Mouse (Mus musculus) hindbrain, embryonic 10.5 days (tissue): Measurements from ENCODE around the gene BC004004. TPM values are rescaled to one million over a fixed set of nuclear protein-coding genes. Genes with fewer than 3 reads are reported as not detected.

ENCODE experiments used
- DNase-seq: peaks from one replicate; pipeline ENCODE4 v3.0.0-alpha.2; 2017; ENCODE audit warnings: low spot score
- H3K27ac ChIP-seq: fragments of 300-500 bp; sonication (generic); 2 replicates; pipeline ENCODE4 v1.5.1; 2016; ENCODE audit warnings: mild to moderate bottlenecking, moderate library complexity
- H3K27me3 ChIP-seq: fragments of 300-500 bp; sonication (generic); 2 replicates; pipeline ENCODE4 v1.6.1; 2016; ENCODE audit warnings: mild to moderate bottlenecking; ENCODE audit not compliant: poor library complexity, insufficient read depth, severe bottlenecking
- H3K36me3 ChIP-seq: fragments of 300-500 bp; sonication (generic); 2 replicates; pipeline ENCODE4 v1.6.1; 2016; ENCODE audit warnings: mild to moderate bottlenecking, moderate library complexity
- H3K4me1 ChIP-seq: fragments of 300-500 bp; sonication (generic); replicated peaks from 2 replicates; pipeline ENCODE4 v1.6.1; 2016; ENCODE audit warnings: mild to moderate bottlenecking
- H3K4me3 ChIP-seq: fragments of 300-500 bp; sonication (generic); 2 replicates; pipeline ENCODE4 v1.5.1; 2016; ENCODE audit warnings: mild to moderate bottlenecking, moderate library complexity
- H3K9me3 ChIP-seq: fragments of 300-500 bp; sonication (generic); 2 replicates; pipeline ENCODE4 v1.6.1; 2016; ENCODE audit warnings: mild to moderate bottlenecking, moderate library complexity
- WGBS: fragments of 180-500 bp; shearing (Covaris S2); methylation state at CpG from one replicate; pipeline ENCODE4 v1.1.7; 2016; 5-methylcytosine and 5-hydroxymethylcytosine counted together
- polyA plus RNA-seq: library from polyadenylated mRNA; unstranded; fragments of >200 nt; fragmentation: Nextera tagmentation; extraction: Ambion mirVana; gene quantifications from 2 replicates; pipeline ENCODE4 v1.2.1, GENCODE M21; 2016

BC004004 gene
- polyA plus RNA-seq, 1 experiment from 2014 or later, result 68.6 TPM

- peaks cover 5% of the 10 kb centered on the region; the same call in 1 of the 2 replicates for H3K4me1 ChIP-seq
Observed at GRCm38 (mm10) chr17:29291793-29292192, 23.2 kb downstream of the BC004004 start.

GRCm38 (mm10) chr17:29292996-29293395, 24.4 kb downstream of the BC004004 start:
- no peaks in the 10 kb centered on the region for H3K9me3 ChIP-seq
- no peak overlapping the region for H3K4me3 ChIP-seq
- peaks cover 9% of the 10 kb centered on the region for H3K4me1 ChIP-seq
- H3K36me3 ChIP-seq, result peaks cover 60% of the 10 kb centered on the region
- H3K27ac ChIP-seq, result no peak overlapping the region
- WGBS, result 91% methylated on average over 3 of the region's 3 CpGs
- no peak for DNase-seq
- no peaks in the 10 kb centered on the region for H3K27me3 ChIP-seq

More at GRCm38 (mm10) chr17:29291793-29292192, 23.2 kb downstream of the BC004004 start:
- no peaks in the 10 kb centered on the region for H3K9me3 ChIP-seq
- H3K27ac ChIP-seq, result no peak overlapping the region
- no peak overlapping the region for H3K4me3 ChIP-seq
- DNase-seq, result no peak
- WGBS, result 85% methylated on average over 7 of the region's 7 CpGs
- H3K36me3 ChIP-seq, result peaks cover 52% of the 10 kb centered on the region
- H3K27me3 ChIP-seq, result no peaks in the 10 kb centered on the region

GRCm38 (mm10) chr17:29293807-29294605, 25.4 kb downstream of the BC004004 start:
- DNase-seq, result no peak
- Histone ChIP-seq H3K4me3 (no peak overlapping the region), H3K9me3 (no peaks in the 10 kb centered on the region), H3K36me3 (peaks cover 69% of the 10 kb centered on the region), H3K4me1 (peaks cover 9% of the 10 kb centered on the region), H3K27me3 (no peaks in the 10 kb centered on the region), H3K27ac (no peak overlapping the region; the same call in 1 of the 2 replicates)
- WGBS, result 84% methylated on average over 9 of the region's 9 CpGs

- no peaks in the 10 kb centered on the region for H3K9me3 ChIP-seq
- WGBS, result 72% methylated on average over 5 of the region's 5 CpGs
- no peak overlapping the region for H3K4me3 ChIP-seq
- peaks cover 83% of the 10 kb centered on the region for H3K36me3 ChIP-seq
- peaks cover 9% of the 10 kb centered on the region for H3K4me1 ChIP-seq
- no peak for DNase-seq
- no peaks in the 10 kb centered on the region for H3K27me3 ChIP-seq
- H3K27ac ChIP-seq, result no peak overlapping the region
Observed at GRCm38 (mm10) chr17:29295835-29296234, 27.2 kb downstream of the BC004004 start.

- no peak overlapping the region for H3K4me3 ChIP-seq
- WGBS, result 78% methylated on average over 10 of the region's 10 CpGs
- no peaks in the 10 kb centered on the region for H3K9me3 ChIP-seq
- H3K27ac ChIP-seq, result no peak overlapping the region
- H3K27me3 ChIP-seq, result no peaks in the 10 kb centered on the region
- H3K4me1 ChIP-seq, result peaks cover 12% of the 10 kb centered on the region
- DNase-seq, result no peak
- H3K36me3 ChIP-seq, result peaks cover 91% of the 10 kb centered on the region
Observed at GRCm38 (mm10) chr17:29297321-29297720, 28.7 kb downstream of the BC004004 start.

- Histone ChIP-seq H3K4me1 (peaks cover 14% of the 10 kb centered on the region), H3K27me3 (no peaks in the 10 kb centered on the region), H3K27ac (0 out of 2 replicates have a peak overlapping the region, but pooled peaks have one; percentile 16), H3K36me3 (peaks cover 92% of the 10 kb centered on the region), H3K9me3 (no peaks in the 10 kb centered on the region), H3K4me3 (no peak overlapping the region)
- DNase-seq, result no peak
- WGBS, result 88% methylated on average over 6 of the region's 6 CpGs
Observed at GRCm38 (mm10) chr17:29297813-29298212, 29.2 kb downstream of the BC004004 start.

- Histone ChIP-seq H3K27me3 (no peaks in the 10 kb centered on the region), H3K4me1 (peaks cover 28% of the 10 kb centered on the region), H3K4me3 (no peak overlapping the region), H3K27ac (no peak overlapping the region), H3K9me3 (no peaks in the 10 kb centered on the region), H3K36me3 (peaks cover 80% of the 10 kb centered on the region)
- 90% methylated on average over 4 of the region's 4 CpGs for WGBS
- DNase-seq, result no peak
Observed at GRCm38 (mm10) chr17:29299282-29299681, 30.7 kb downstream of the BC004004 start.

GRCm38 (mm10) chr17:29300926-29301325, 32.3 kb downstream of the BC004004 start:
- peaks cover 40% of the 10 kb centered on the region for H3K4me1 ChIP-seq
- H3K9me3 ChIP-seq, result no peaks in the 10 kb centered on the region
- WGBS, result 94% methylated on average over 7 of the region's 7 CpGs
- peaks cover 64% of the 10 kb centered on the region for H3K36me3 ChIP-seq
- no peak overlapping the region for H3K4me3 ChIP-seq
- H3K27me3 ChIP-seq, result no peaks in the 10 kb centered on the region
- no peak overlapping the region for H3K27ac ChIP-seq
- DNase-seq, result no peak

GRCm38 (mm10) chr17:29301421-29301820, 32.8 kb downstream of the BC004004 start:
- no peaks in the 10 kb centered on the region for H3K27me3 ChIP-seq
- H3K4me1 ChIP-seq, result peaks cover 44% of the 10 kb centered on the region
- H3K36me3 ChIP-seq, result peaks cover 59% of the 10 kb centered on the region
- H3K27ac ChIP-seq, result no peak overlapping the region
- no peaks in the 10 kb centered on the region for H3K9me3 ChIP-seq
- no peak overlapping the region for H3K4me3 ChIP-seq
- 94% methylated on average over 6 of the region's 6 CpGs for WGBS
- no peak for DNase-seq

GRCm38 (mm10) chr17:29302149-29302548, 33.6 kb downstream of the BC004004 start:
- no peak for DNase-seq
- peaks cover 44% of the 10 kb centered on the region for H3K4me1 ChIP-seq
- 78% methylated on average over 5 of the region's 5 CpGs for WGBS
- no peak overlapping the region for H3K4me3 ChIP-seq
- no peaks in the 10 kb centered on the region for H3K27me3 ChIP-seq
- no peaks in the 10 kb centered on the region for H3K9me3 ChIP-seq
- H3K27ac ChIP-seq, result no peak overlapping the region
- H3K36me3 ChIP-seq, result peaks cover 52% of the 10 kb centered on the region

GRCm38 (mm10) chr17:29303087-29303486, 34.5 kb downstream of the BC004004 start:
- H3K4me1 ChIP-seq, result peaks cover 40% of the 10 kb centered on the region
- H3K9me3 ChIP-seq, result no peaks in the 10 kb centered on the region
- WGBS, result 55% methylated on average over 3 of the region's 3 CpGs
- peak overlapping the region; percentile 81 for H3K27ac ChIP-seq
- H3K4me3 ChIP-seq, result 0 out of 2 replicates have a peak overlapping the region, but pooled peaks have one; percentile 6
- no peaks in the 10 kb centered on the region for H3K27me3 ChIP-seq
- peaks cover 42% of the 10 kb centered on the region for H3K36me3 ChIP-seq
- no peak for DNase-seq

GRCm38 (mm10) chr17:29303856-29304255, 35.3 kb downstream of the BC004004 start:
- WGBS, result 69% methylated on average over 3 of the region's 3 CpGs
- H3K4me1 ChIP-seq, result peaks cover 40% of the 10 kb centered on the region

GRCm38 (mm10) chr17:29304376-29305057, 35.9 kb downstream of the BC004004 start:
- 64% methylated on average over 13 of the region's 13 CpGs for WGBS
- no peak overlapping the region; the same call in 1 of the 2 replicates for H3K27ac ChIP-seq
- no peak for DNase-seq

More at GRCm38 (mm10) chr17:29303856-29304255, 35.3 kb downstream of the BC004004 start:
- no peaks in the 10 kb centered on the region for H3K9me3 ChIP-seq
- no peaks in the 10 kb centered on the region for H3K27me3 ChIP-seq
- no peak for DNase-seq
- H3K4me3 ChIP-seq, result no peak overlapping the region
- H3K27ac ChIP-seq, result peak overlapping the region; percentile 81
- peaks cover 36% of the 10 kb centered on the region for H3K36me3 ChIP-seq

More at GRCm38 (mm10) chr17:29304376-29305057, 35.9 kb downstream of the BC004004 start:
- Histone ChIP-seq H3K4me1 (peaks cover 43% of the 10 kb centered on the region), H3K9me3 (no peaks in the 10 kb centered on the region), H3K36me3 (peaks cover 29% of the 10 kb centered on the region), H3K27me3 (no peaks in the 10 kb centered on the region), H3K4me3 (no peak overlapping the region)
